Mouse (Mus musculus): ENCODE measurements around the gene Wdr25.

- no peak for TF ChIP-seq CTCF (IDR thresholded peaks at IDR 0.05; ENCODE audit: extremely low read depth, insufficient read depth, insufficient read length, insufficient replicate concordance)
- TF ChIP-seq POLR2A (IDR thresholded peaks at IDR 0.05; ENCODE audit: low read depth, low read length) = no peak
These were observed 59.6 kb downstream of the Wdr25 start for GRCm38 (mm10) chr12:108953011-108953550.
